Mouse (Mus musculus) kidney, adult 8-10 months (tissue): ENCODE data around the gene Rptor.

Source experiments
- DNase-seq, 2 experiments: peaks; one replicate each; pipeline ENCODE4 v3.0.0; 2022

Rptor gene

GRCm38 (mm10) chr11:119941794-119942193 is 339.1 kb downstream of the Rptor start:
- no peak for DNase-seq

GRCm38 (mm10) chr11:119942201-119942726 is 339.6 kb downstream of the Rptor start:
- DNase-seq, result peak; percentile 65 to 70

- DNase-seq, result peak; percentile 98
Observed at GRCm38 (mm10) chr11:119942727-119943427, 340.2 kb downstream of the Rptor start, which contains the start of gene Baiap2. Gene Baiap2, plus strand, starts transcription at chr11:119942763.

GRCm38 (mm10) chr11:119943428-119943988 is 340.8 kb downstream of the Rptor start:
- peak in 1 of 2 experiments; percentile 51 for DNase-seq

- peak; percentile 50 to 66 for DNase-seq
Observed at GRCm38 (mm10) chr11:119945343-119945742, 342.6 kb downstream of the Rptor start.

- no peak for DNase-seq
Observed at GRCm38 (mm10) chr11:119947426-119947825, 344.7 kb downstream of the Rptor start.

- DNase-seq, result no peak
Observed at GRCm38 (mm10) chr11:119947897-119948296, 345.2 kb downstream of the Rptor start.

- no peak for DNase-seq
Observed at GRCm38 (mm10) chr11:119948305-119948704, 345.6 kb downstream of the Rptor start.

GRCm38 (mm10) chr11:119948803-119949202 is 346.1 kb downstream of the Rptor start:
- no peak for DNase-seq
